Mouse (Mus musculus): ENCODE data around the gene Slc22a2. TPM values are rescaled to one million over a fixed set of nuclear protein-coding genes. Genes with fewer than 3 reads are reported as not detected.
"Not testable (repeated sequence)": the region's sequence is repeated elsewhere in the genome, so short reads cannot be mapped to it uniquely, and the experiment has no call there.

Gene Slc22a2
- 1 to 10 TPM; 5.3 TPM for polyA plus RNA-seq (2017; shearing (Covaris generic))

DNA sequence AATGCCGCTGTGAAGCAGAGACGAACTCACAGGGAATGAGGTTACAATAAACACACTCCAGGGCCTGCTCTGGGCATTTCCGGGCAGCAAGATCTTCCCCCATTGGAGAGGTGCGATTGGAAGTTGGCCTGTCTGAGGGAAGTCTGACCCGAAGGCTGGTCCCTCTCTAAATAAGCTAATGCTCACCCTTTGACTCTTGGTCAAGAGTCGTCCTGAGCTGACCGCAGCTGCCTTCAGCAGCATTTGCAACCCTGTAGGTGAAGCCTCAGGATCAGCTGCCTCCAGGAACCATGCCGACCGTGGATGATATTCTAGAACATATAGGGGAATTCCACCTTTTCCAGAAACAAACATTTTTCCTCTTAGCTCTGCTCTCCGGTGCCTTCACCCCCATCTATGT is at the start of gene Slc22a2:
Slc22a2 (plus strand) TSS at position 142 of the 400 bp plus-strand sequence.
- ATAC-seq: no peak

DNA sequence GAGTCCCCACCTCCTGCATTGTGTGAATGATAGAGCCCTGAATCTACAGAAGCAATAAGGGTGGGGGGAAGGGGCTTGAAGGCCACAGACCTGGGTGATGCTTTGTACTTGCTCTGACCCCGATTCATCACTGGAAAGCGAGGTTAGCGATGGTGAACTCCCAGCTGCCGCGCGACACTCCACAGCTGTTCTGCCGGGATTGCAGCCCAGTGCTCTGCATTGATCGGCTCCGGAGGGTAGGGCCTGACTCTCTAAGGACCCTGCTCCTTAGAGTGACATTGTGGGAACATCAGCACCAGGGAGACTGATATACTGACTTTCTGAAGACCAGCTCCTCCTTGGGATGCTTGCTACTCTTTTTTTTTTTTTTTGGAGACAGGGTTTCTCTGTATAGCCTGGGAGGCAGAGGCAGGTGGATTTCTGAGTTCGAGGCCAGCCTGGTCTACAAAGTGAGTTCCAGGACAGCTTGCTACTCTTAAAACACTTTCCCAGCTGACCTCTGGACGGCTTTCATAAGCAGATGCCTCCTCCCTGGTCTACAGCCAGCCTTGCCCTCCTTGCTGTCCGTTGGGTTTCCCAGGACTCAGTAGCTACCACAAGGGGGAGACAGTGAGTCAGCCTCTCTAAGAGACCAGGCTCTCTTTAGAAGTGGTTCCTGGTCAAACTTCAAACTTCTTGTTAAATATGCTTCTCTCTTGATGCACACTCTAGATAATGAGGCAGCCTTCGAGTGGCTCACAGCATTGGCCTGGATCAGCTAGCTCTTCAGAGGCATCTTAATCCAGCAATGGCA is 49.4 kb upstream of the Slc22a2 start:
- peak; percentile 46 for ATAC-seq

DNA sequence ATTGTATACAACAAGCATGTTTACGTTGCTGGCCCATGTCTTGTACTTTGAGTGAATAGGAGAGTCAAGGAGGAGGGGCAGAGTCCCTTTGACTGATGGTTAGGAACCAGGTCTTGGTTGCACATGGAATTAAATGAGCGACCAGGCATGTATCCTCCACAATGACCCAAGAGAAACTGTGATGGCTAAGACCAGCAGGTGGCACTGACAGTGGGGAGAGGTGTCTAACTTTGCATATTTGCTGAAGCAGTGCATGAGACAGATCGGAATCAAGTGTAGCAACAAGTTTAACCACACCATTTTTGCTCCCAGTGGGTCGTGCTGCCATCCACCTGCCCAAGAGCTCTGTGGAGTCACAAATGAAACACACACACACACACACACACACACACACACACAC is 21.7 kb upstream of the Slc22a2 start:
- ATAC-seq: no peak

DNA sequence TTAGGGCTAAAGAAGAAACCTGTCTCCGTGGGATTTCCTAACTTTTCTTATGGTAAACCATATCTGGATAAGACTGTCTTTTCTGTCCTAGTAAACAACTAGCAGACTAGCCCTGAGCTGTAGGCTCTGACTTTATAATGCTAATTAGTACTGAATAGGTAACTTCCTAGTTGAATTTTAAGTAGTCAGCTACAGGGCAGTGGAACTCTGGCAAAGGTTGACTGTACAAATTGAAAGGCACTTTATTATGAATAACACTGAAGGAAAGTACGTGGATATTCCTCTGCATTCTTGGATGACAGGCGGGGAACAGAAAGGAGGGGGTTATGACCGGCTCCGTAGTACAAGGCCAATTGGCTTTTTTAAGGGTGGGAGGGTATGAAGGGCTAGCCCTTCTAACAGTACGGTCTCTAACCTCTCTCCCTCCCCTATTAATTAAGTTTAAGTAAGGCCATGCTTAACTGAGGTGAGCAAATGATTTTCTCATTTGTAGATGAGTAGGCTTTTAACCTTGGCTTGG is 19.4 kb upstream of the Slc22a2 start:
- not testable (repeated sequence) for ATAC-seq

DNA sequence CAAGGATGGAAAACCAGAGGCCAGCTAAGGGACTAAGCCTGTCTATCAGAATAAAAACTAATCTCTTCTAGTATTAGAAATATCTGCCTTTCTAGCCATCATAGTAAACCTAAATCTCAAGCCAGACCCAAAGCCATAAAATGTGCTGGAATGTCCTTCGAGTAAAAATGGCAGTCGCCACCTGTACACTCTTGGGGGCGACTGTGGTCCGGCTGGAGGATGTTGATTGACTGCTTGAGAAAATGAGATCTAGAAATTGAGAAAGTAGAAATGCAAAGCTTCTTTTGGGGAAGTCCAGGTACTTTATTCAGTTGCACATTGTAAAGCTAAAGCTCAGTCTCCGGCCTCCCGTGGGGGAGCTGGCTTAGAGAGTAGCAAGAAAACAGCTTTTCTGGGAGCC is 18.5 kb upstream of the Slc22a2 start:
- no peak for ATAC-seq

DNA sequence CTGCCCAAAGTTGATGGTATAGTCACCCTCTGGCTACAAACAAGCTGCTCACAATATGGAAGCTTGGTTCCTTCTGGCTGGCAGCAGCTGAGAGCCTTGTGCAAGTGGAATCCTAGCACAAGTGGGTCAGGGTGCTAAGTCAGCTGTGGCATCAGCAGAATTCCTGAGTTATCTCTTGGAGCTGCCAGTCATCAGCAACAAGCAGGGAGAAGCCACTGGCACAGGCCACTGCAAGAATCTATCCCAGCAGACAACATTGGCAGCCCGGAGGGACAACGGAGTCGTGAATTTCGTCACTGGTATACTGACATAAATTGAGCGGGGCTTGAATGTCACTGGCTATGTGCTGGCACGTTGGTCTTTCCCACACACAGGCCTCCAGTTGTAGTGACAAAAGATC is 12.6 kb upstream of the Slc22a2 start:
- ATAC-seq: no peak

DNA sequence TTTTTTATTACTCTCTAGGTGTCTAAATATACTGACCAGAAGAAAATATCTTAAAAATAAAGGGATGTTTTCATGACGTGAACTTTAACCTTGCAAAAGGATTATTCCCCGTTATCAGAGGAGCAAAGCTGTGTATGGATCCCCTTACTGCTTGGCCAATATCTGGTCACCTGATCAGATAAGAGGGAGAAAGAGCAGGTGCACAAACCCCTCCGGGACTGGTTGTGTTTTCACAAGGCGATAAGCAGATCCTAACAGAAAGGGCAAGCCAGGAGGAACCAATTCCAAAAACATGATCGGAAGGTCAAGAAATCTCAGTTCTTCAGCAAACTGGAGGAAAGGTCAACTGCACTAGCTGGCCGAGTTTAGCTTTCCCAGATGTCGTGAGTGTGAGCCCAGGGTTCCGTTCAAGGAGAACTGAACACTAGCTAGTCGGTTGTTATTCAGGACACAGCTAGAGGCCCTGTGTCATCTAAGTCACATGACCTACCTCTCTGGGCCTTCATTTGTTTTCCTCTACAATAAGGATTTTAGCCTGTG is 11.9 kb upstream of the Slc22a2 start:
- no peak for ATAC-seq

DNA sequence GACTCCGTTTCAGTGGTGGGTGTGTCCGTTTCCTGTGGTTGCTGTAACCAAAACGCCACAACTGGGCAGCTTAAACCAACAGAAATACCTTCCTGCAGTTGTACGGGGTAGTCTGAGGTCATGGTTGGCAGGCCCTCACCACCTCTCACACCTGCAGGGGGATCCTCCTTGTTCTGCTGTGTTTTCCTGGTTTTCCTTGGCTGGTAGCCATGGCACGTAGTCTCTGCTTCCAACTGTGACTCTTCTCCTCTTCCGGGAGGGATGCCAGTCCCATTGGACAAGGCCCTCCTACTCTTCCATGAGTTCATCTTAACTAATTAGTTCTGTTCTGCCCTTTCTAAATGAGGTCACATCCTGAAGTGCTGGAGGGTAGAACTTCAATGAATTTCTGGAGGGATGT is 8.5 kb upstream of the Slc22a2 start:
- ATAC-seq: no peak

DNA sequence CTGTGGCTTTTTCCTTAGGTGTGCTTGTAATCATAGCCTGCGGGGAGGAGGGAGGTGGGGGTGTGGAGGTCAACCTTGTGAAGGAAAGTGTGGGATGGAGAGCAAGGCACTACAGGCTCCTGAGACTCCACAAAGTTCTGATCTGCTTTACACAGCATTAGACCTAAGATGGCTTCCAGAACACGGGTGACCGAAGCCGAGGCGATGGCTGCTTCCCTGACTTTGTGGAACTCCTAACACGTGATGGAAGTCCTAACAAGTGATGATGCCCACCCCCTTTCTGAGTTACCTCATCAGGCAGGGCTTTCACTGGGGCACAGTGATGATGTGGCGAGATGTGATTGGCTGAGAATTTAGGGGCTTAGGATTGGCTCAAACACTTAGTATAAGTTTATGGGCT is 6.8 kb upstream of the Slc22a2 start:
- ATAC-seq: no peak

DNA sequence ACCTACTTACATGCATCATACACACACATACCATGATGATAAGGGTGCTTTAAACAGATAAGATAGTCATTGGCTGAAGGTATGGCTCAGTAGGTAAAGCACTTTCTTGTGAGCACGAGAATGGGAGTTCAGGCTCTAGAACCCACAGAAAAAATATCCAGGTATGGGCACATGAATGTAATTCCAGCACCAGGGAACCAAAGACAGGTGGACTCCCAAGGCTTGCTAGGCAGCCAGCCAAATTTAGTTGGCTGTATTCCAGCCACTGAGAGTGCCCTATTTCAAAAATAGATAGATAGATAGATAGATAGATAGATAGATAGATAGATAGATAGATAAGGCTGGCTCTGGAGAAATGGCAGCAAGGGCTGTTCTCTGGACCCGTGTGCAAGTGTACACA is 1.4 kb downstream of the Slc22a2 start:
- no peak for ATAC-seq

DNA sequence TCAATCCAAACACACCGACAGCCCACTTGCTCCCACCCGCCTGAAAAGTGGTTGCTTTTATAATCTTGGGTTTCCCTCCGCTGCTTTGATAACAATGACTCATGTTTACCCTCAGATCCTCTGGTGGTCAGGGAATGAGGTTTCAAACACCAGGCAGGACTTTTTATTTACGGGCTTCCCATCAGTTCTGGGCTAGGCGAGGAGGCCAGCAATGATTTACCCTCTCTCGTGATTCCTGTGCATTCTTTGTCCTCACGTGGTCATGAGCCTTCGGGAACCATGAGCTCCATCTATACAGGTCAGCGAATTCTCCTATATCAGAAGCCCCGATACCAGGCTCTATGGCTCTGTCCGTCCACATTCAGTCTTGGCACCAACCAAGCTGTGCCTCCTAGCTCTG is 3.0 kb downstream of the Slc22a2 start:
- no peak for ATAC-seq

DNA sequence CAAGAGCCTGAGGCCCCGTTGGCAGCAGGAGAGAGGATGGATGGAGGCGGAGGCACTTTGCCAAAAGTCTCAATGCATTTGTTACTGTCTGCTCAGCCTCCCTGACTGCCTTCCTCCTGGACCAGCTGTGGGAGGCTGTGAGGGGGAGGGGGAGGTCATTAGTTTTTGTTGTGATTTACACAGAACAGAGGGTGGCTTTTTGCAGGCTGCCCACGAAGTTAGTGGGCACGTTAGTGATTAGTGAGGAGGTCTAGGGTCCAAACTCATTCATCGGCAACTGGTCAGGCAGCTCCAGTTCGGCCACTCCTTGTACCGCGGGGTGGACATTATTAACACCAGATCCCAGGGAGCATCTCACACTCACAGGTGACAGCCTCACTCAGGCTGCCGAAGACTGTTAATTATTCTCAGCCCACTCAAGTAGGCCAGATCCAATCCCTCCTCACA is 4.9 kb downstream of the Slc22a2 start:
- no peak for ATAC-seq

DNA sequence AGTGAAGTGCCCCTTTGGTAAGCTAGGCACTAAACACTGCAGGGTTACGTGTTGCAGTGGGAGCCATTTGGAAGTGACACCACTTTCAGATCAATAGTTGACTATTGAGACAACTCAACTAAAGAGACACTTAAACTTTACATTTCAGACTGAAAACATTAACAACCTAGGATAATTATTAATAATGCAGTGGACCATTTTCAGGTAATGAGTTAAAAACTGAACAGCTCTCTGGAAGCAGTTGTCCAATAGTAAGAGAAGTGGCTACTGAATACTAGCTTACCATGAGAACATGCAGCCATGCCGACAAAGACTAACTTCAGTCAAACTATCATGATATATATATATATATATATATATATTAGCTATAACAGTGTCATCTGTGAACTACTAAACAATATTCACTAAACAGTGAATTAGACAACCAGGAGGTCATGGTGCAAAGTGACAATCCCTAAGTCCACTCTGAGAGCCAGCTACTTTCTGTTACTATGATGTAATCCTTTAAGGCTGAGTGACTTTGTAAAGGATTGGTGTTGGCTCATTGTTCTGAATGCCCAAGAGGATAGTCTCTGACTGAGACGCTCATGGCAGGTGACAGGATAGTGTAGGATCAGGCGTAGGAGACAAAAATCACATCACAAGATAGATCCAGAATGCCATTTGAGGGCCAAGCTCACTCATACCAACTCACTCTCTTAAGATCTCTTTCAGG is 7.1 kb downstream of the Slc22a2 start:
- no peak for ATAC-seq

DNA sequence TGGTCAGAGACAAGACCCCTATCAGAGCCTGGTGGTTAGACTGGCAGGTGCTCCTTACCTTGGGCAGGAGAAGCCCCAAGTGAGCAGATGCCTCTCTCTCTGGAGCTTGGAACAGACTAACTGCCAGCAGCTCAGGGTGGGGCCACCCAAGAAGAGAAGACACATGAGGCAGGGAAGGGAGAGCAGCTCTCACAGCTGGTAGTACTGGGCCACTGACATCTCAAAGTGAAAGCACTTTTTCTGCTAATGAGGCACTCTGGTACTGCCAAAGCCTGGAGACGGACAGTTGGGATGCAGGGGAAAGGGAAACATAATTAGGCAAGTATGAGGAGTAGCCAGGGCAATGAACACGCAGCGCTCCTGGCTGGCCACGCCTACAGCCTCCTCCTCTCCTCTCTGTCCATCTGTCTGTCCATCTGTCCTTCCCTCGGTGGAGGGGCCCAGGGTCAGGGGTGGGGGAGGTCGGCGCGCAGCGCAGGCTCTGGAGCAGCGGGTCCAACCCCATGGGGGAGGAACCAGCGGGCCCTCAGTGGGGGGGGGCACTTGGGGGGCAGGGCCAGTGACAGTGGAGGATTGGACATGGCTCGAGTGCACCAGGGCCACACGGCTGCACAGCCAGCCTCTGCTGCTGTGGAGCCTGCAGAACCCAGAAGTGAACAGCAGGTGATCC is 12.0 kb downstream of the Slc22a2 start:
- no peak for ATAC-seq

DNA sequence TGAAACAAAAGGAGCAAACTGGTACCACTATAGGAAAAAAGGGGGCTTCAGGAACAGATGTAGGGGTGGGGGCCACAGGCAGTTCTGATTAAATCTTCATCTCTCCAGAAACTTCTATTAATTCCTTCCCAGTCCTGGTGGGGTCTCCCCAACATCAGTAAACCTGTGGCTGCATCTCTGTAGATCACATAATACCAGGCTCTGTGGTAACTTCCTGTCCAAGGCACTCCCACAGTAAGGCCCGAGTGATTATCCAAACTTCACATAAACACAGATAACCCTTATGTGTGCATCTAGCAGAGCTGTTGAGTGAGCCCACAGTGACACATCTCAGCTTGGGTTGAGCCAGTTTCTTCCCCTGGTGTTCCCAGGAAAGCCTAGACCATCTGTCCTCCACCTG is 22.7 kb downstream of the Slc22a2 start:
- peak; percentile 66 for ATAC-seq

DNA sequence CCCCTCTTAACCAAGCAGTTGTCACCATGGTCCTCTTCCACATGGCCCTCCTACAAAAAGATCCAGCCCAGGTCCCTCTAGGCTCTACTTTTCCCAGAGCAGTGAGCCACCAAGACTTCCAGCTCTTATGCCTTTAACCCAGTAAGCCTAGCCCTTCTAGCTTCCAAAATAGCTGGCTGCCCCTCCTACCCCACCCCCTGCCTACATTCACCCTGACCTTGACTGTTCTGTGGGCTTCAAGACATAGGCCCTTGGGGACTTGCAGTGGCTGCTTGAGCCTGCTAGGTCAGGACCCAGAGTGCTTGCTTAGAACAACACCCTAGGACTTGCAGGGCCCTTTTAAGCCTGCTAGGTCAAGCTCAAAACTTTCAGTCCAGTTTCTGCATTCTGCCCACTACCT is 23.3 kb downstream of the Slc22a2 start:
- no peak for ATAC-seq

DNA sequence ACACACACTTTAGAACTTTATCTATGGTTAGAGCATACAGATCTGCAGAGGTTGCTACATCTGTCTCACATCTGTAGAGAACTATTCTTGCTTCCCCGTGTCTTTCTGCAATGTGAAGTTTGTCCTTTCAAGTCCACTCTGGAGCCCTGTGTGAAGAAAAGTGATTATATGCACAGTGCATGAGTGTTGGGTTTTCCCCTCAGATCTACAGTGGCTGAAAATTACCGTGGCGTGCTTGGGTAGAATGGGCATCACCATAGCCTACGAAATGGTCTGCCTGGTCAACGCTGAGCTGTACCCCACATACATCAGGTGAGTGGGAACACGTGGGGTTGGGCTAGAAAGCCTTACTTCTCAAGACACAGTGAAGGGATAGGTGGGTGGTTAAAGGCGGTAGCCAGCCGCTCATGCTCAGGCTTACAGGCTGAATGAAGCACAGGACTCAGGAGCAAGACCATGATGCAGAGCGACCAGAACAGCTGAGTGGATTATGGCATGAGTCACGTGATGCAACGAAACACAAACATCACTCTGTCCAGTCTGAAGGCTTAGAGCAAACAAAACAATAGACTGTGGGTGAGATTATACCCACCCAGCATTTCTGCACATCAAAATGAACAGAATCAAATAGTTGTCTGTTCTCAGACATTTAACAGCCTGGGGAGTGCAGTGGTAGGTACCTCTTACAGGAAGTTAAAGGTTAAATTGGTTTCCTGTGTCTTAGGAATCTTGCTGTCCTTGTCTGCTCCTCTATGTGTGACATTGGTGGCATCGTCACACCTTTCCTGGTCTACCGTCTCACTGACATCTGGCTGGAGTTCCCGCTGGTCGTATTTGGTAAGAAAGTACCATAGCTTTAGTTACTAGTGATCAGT is 30.8 kb downstream of the Slc22a2 start:
- peak; percentile 82 for ATAC-seq

DNA sequence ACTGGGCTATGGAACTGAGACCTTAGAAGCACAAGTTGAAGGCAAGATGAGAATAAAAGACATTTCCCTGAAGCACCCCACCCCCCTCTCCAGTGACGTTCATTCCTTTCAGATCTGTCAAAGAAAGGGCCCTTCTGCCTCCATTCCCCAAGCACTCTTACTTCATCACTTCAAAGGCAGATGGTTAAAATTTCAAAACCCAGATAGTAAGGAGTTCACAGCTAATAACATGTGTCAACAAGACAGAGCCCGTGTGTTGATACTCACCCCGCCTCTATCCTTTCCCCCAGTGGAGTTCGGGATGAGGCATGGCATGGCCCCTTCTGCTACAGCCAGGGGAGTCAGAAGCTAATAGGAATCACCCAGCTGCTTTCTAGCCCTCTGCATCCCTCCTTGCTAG is 31.5 kb downstream of the Slc22a2 start:
- ATAC-seq: no peak

DNA sequence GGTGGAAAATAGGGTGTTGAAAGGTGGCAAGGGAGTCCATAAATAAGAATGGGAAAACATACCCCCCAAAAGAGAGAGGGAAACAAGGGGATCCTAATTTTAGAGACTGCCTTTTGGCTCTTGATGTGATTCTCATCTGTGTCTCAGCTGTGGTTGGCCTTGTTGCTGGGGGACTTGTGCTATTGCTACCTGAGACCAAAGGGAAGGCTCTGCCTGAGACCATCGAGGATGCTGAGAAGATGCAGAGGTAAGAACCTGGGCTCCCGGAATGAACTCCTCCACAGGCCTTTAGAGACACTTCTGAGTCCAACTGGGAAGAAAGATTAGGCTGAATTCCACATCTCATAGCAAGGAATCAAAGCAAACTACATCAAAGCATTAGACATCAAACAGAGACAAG is 35.7 kb downstream of the Slc22a2 start:
- ATAC-seq: no peak

DNA sequence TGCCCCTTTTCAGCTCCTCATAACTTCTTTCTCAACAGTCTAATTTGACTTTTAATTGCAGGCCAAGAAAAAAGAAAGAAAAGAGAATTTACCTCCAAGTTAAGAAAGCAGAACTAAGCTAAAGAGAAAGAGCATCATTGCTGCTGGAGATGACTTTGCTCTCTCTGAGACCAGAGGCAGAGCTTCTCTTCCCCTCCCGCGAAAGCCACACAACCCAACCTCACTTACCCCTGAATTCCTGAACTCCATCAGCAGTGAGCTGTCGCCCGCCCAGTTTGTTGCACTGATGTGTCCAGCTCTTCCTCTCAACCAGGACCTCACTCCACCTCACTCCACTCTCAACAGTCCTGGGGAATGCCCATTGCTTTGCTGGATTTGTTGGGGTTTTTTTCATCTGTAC is 44.1 kb downstream of the Slc22a2 start:
- no peak for ATAC-seq

DNA sequence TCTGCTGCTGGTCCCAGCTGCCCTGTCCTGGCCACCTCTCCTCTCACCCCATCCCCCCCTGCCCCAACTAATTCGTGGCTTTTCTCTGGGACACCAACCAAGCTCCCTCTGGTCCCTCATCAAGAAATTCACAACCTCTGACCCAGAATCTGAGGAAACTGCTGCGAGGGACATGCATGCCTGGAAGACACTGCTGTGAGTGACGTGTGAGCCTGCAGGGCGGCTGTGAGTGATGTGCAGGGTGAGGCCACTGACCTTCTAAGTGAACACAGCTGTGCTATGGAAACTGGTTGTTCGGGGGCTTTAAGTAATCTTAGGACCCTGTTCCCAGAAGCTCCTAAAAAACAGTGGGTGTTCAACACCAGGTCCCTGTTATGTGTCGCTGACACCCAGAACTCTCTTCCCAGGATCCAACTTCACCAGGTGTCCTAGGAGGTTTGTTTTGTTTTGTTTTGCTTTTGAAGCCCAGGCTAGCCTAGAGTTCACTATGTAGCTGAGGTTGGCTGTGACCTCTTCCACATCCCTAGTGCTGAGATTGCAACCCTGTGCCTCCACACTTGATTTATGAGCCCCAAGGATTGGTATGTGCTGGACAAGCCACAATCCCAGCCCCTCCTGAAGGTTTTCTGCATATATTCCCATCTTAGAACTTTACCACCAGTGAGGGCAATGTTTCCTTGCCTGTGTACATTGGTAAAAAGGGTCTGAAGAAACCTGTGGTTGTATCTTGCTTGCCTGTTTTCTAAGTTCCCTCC is 47.2 kb downstream of the Slc22a2 start:
- ATAC-seq: no peak

Data from activated CD4-positive, CD25-positive, alpha-beta regulatory T cell, adult 4 months (primary cell).